Mouse (Mus musculus) spleen, embryonic (tissue): ENCODE results near the gene Slc28a1.

Experiments
- CTCF ChIA-PET: fragments of 350-600 bp; sonication (Branson Sonifier 250); formaldehyde crosslinking; loops from one replicate; lab custom pipeline; 2022; lab: Charles Lee

Gene Slc28a1

GRCm38 (mm10) chr7:81114555-81114954 is at the start of gene Slc28a1:
Gene Slc28a1, plus strand, starts transcription at chr7:81114799.
- CTCF ChIA-PET = no interaction called here

- CTCF ChIA-PET = no interaction called here
Observed at GRCm38 (mm10) chr7:81066714-81067113, 47.9 kb upstream of the Slc28a1 start.

- CTCF ChIA-PET = no interaction called here
Observed at GRCm38 (mm10) chr7:81072463-81072862, 42.1 kb upstream of the Slc28a1 start.

- CTCF ChIA-PET = no interaction called here
Observed at GRCm38 (mm10) chr7:81073273-81073672, 41.3 kb upstream of the Slc28a1 start.

GRCm38 (mm10) chr7:81074546-81074945 is 40.1 kb upstream of the Slc28a1 start:
- CTCF ChIA-PET = no interaction called here

GRCm38 (mm10) chr7:81075299-81075698 is 39.3 kb upstream of the Slc28a1 start:
- CTCF ChIA-PET = no interaction called here

GRCm38 (mm10) chr7:81075732-81076131 is 38.9 kb upstream of the Slc28a1 start:
- CTCF ChIA-PET = no interaction called here

GRCm38 (mm10) chr7:81077009-81077408 is 37.6 kb upstream of the Slc28a1 start:
- CTCF ChIA-PET = no interaction called here

GRCm38 (mm10) chr7:81078740-81079139 is 35.9 kb upstream of the Slc28a1 start:
- CTCF ChIA-PET = no interaction called here

GRCm38 (mm10) chr7:81093420-81093965 is 21.1 kb upstream of the Slc28a1 start:
- CTCF ChIA-PET = no interaction called here

- CTCF ChIA-PET = no interaction called here
Observed at GRCm38 (mm10) chr7:81094104-81094757, 20.4 kb upstream of the Slc28a1 start.

- CTCF ChIA-PET = no interaction called here
Observed at GRCm38 (mm10) chr7:81100341-81100740, 14.3 kb upstream of the Slc28a1 start.

GRCm38 (mm10) chr7:81102854-81103253 is 11.7 kb upstream of the Slc28a1 start:
- CTCF ChIA-PET = no interaction called here

GRCm38 (mm10) chr7:81105525-81105924 is 9.1 kb upstream of the Slc28a1 start:
- CTCF ChIA-PET = no interaction called here

- CTCF ChIA-PET = no interaction called here
Observed at GRCm38 (mm10) chr7:81108226-81108625, 6.4 kb upstream of the Slc28a1 start.

- CTCF ChIA-PET = no interaction called here
Observed at GRCm38 (mm10) chr7:81109717-81110651, 4.6 kb upstream of the Slc28a1 start.

- CTCF ChIA-PET = interaction anchor here (0.5 kb wide), 1 partner anchor 55 kb away, joined by 7 read pairs; no protein-coding TSS in a partner anchor
Observed at GRCm38 (mm10) chr7:81110791-81111190, 3.8 kb upstream of the Slc28a1 start.

GRCm38 (mm10) chr7:81111729-81112128 is 2.9 kb upstream of the Slc28a1 start:
- CTCF ChIA-PET = interaction anchor here (0.6 kb wide), 1 partner anchor 1386 kb away, joined by 3 read pairs; no protein-coding TSS in a partner anchor

- CTCF ChIA-PET = no interaction called here
Observed at GRCm38 (mm10) chr7:81112686-81113360, 1.8 kb upstream of the Slc28a1 start.

GRCm38 (mm10) chr7:81121099-81121498 is 6.5 kb downstream of the Slc28a1 start:
- CTCF ChIA-PET = no interaction called here

GRCm38 (mm10) chr7:81122808-81123207 is 8.2 kb downstream of the Slc28a1 start:
- CTCF ChIA-PET = interaction anchor here (0.6 kb wide), 1 partner anchor 182 kb away, joined by 3 read pairs; no protein-coding TSS in a partner anchor

- CTCF ChIA-PET = no interaction called here
Observed at GRCm38 (mm10) chr7:81123553-81123952, 9.0 kb downstream of the Slc28a1 start.
